Mouse (Mus musculus): ENCODE measurements around the gene Ddx5.

DNA sequence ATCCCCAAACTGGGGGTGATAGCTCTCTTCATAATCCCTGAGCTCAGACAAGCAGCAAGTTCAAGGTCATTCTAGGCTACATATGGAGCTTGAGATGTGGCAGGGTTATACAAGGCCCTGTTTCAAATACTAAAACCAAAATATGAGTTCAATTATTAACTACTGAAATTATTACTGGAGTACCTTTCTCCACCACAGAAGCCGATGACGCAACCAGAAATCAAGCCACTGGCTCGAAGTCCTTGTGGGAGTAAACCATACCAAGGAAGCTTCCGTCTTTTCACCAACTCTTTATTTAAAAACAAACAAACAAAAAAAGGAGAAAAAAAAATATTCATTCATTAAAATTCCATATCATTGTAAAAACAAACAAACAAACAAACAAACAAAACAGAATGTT is 12.0 kb downstream of the Ddx5 start:
- TF ChIP-seq CTCF (IDR thresholded peaks at IDR 0.05; ENCODE audit: low read depth, low read length) (no peak), GATA2 (IDR thresholded peaks at IDR 0.05; ENCODE audit: borderline replicate concordance, low read depth, low read length) (no peak), GATA1 (IDR thresholded peaks at IDR 0.05; ENCODE audit: borderline replicate concordance, low read length) (no peak), TAL1 (conservative IDR thresholded peaks at IDR 0.05; ENCODE audit: low read depth, low read length) (no peak), POLR2AphosphoS5 (IDR thresholded peaks at IDR 0.05; ENCODE audit: insufficient replicate concordance, low read depth, low read length) (no peak)

Measured in G1E (cell line).